Mouse (Mus musculus) hindbrain, embryonic 14.5 days (tissue): Measurements from ENCODE around the gene Rgn. TPM values are rescaled to one million over a fixed set of nuclear protein-coding genes. Genes with fewer than 3 reads are reported as not detected.
A peak's percentile ranks its signal among the peaks of the same experiment; 100 is the strongest.

ENCODE experiments used
- ATAC-seq: fragments of 200-750 bp; cut with Nextera tagmentation; 2 replicates; pipeline ENCODE4 v1.8.0; 2017; ENCODE audit warnings: moderate number of reproducible peaks, mild to moderate bottlenecking, moderate TSS enrichment, moderate library complexity; ENCODE audit not compliant: low FRiP score
- DNase-seq: peaks from one replicate; pipeline ENCODE4 v3.0.0-alpha.2; 2015; ENCODE audit warnings: low spot score
- H3K27ac ChIP-seq: fragments of 300-500 bp; sonication (generic); 2 replicates; pipeline ENCODE4 v1.5.1; 2014; ENCODE audit warnings: mild to moderate bottlenecking, moderate library complexity
- H3K27me3 ChIP-seq: fragments of 300-500 bp; sonication (generic); 2 replicates; pipeline ENCODE4 v1.6.1; 2014; ENCODE audit warnings: mild to moderate bottlenecking, low read length, mixed read lengths; ENCODE audit not compliant: control insufficient read depth, insufficient read depth
- H3K36me3 ChIP-seq: fragments of 300-500 bp; sonication (generic); replicated peaks from 2 replicates; pipeline ENCODE4 v1.6.1; 2014; ENCODE audit not compliant: control insufficient read depth, insufficient read depth
- H3K4me1 ChIP-seq: fragments of 300-500 bp; sonication (generic); replicated peaks from 2 replicates; pipeline ENCODE4 v1.6.1; 2014; ENCODE audit warnings: antibody characterized with exemption, low read length, mixed read lengths; ENCODE audit not compliant: control insufficient read depth, insufficient read depth
- H3K4me2 ChIP-seq: fragments of 300-500 bp; sonication (generic); replicated peaks from 2 replicates; pipeline ENCODE4 v1.6.1; 2014; ENCODE audit warnings: mild to moderate bottlenecking, moderate library complexity
- H3K4me3 ChIP-seq: fragments of 300-500 bp; sonication (generic); replicated peaks from 2 replicates; pipeline ENCODE4 v1.5.1; 2014; ENCODE audit warnings: mild to moderate bottlenecking, low read length
- H3K9ac ChIP-seq: fragments of 300-500 bp; sonication (generic); 2 replicates; pipeline ENCODE4 v1.6.1; 2014
- H3K9me3 ChIP-seq: fragments of 300-500 bp; sonication (generic); 2 replicates; pipeline ENCODE4 v1.6.1; 2016; ENCODE audit warnings: low read length; ENCODE audit not compliant: control insufficient read depth
- WGBS: fragments of 180-500 bp; shearing (Covaris S2); extraction: QIAGEN DNeasy Blood & Tissue Kit; methylation state at CpG from one replicate; pipeline ENCODE4 v1.1.7; 2014; 5-methylcytosine and 5-hydroxymethylcytosine counted together
- polyA plus RNA-seq: library from polyadenylated mRNA; unstranded; fragments of >200 nt; fragmentation: Nextera tagmentation; extraction: Ambion mirVana; gene quantifications from 2 replicates; pipeline ENCODE4 v1.2.1, GENCODE M21; 2014

Rgn gene
- polyA plus RNA-seq = 0.51 and 0.94 TPM in 2 replicates

GRCm38 (mm10) chrX:20549532-20549931, at the start of gene Rgn:
Gene Rgn, plus strand, starts transcription at chrX:20549787.
- ATAC-seq = no peak
- Histone ChIP-seq H3K9me3 (no peaks in the 10 kb centered on the region), H3K4me1 (no peaks in the 10 kb centered on the region), H3K27me3 (no peaks in the 10 kb centered on the region), H3K4me3 (peak within 1 kb of the TSS; percentile 33; the same call in 1 of the 2 replicates), H3K36me3 (no peaks in the 10 kb centered on the region), H3K9ac (no peak within 1 kb of the TSS), H3K4me2 (peak within 1 kb of the TSS; percentile 64), H3K27ac (no peak within 1 kb of the TSS)
- 79% methylated on average over 3 of the region's 3 CpGs for WGBS
- no peak for DNase-seq

- Histone ChIP-seq H3K27me3 (no peaks in the 10 kb centered on the region), H3K36me3 (peaks cover 28% of the 10 kb centered on the region), H3K9ac (no peak overlapping the region), H3K4me1 (no peaks in the 10 kb centered on the region), H3K4me2 (no peak overlapping the region), H3K9me3 (no peaks in the 10 kb centered on the region), H3K4me3 (no peak overlapping the region), H3K27ac (no peak overlapping the region)
- no peak for ATAC-seq
- 87% methylated on average over 7 of the region's 7 CpGs for WGBS
- DNase-seq = no peak
Observed at GRCm38 (mm10) chrX:20520290-20520939, 29.2 kb upstream of the Rgn start.

- Histone ChIP-seq H3K4me1 (no peaks in the 10 kb centered on the region), H3K4me2 (no peak overlapping the region), H3K9me3 (no peaks in the 10 kb centered on the region), H3K9ac (no peak overlapping the region), H3K4me3 (no peak overlapping the region), H3K36me3 (peaks cover 21% of the 10 kb centered on the region), H3K27me3 (no peaks in the 10 kb centered on the region), H3K27ac (no peak overlapping the region)
- DNase-seq (no peak), ATAC-seq (no peak)
Observed at GRCm38 (mm10) chrX:20521578-20521977, 28.0 kb upstream of the Rgn start.

- Histone ChIP-seq H3K27ac (no peak overlapping the region), H3K4me1 (no peaks in the 10 kb centered on the region), H3K9me3 (no peaks in the 10 kb centered on the region), H3K9ac (no peak overlapping the region), H3K36me3 (no peaks in the 10 kb centered on the region), H3K27me3 (no peaks in the 10 kb centered on the region), H3K4me3 (no peak overlapping the region), H3K4me2 (no peak overlapping the region)
- 60% methylated on average over 1 of the region's 1 CpGs for WGBS
- no peak for DNase-seq
- no peak for ATAC-seq
Observed at GRCm38 (mm10) chrX:20532621-20533020, 17.0 kb upstream of the Rgn start.

- Histone ChIP-seq H3K4me2 (no peak overlapping the region), H3K4me1 (no peaks in the 10 kb centered on the region), H3K27me3 (no peaks in the 10 kb centered on the region), H3K4me3 (no peak overlapping the region), H3K36me3 (no peaks in the 10 kb centered on the region), H3K9ac (no peak overlapping the region), H3K27ac (no peak overlapping the region), H3K9me3 (no peaks in the 10 kb centered on the region)
- 87% methylated on average over 3 of the region's 3 CpGs for WGBS
- no peak for DNase-seq
- ATAC-seq = no peak
Observed at GRCm38 (mm10) chrX:20543867-20544266, 5.7 kb upstream of the Rgn start.

GRCm38 (mm10) chrX:20547609-20548008, 2.0 kb upstream of the Rgn start:
- H3K4me1 ChIP-seq = no peaks in the 10 kb centered on the region
- H3K27me3 ChIP-seq = no peaks in the 10 kb centered on the region
- peak overlapping the region; percentile 33 for H3K4me3 ChIP-seq
- H3K9ac ChIP-seq = peak overlapping the region; percentile 60; the same call in 1 of the 2 replicates
- no peak overlapping the region for H3K27ac ChIP-seq
- ATAC-seq (no peak), DNase-seq (no peak)
- 68% methylated on average over 5 of the region's 5 CpGs for WGBS
- peak overlapping the region; percentile 64 for H3K4me2 ChIP-seq
- H3K36me3 ChIP-seq = no peaks in the 10 kb centered on the region
- no peaks in the 10 kb centered on the region for H3K9me3 ChIP-seq

- Histone ChIP-seq H3K27me3 (no peaks in the 10 kb centered on the region), H3K9ac (peak overlapping the region; percentile 60), H3K4me3 (peak overlapping the region; percentile 33), H3K4me2 (peak overlapping the region; percentile 64), H3K36me3 (no peaks in the 10 kb centered on the region), H3K4me1 (no peaks in the 10 kb centered on the region), H3K9me3 (no peaks in the 10 kb centered on the region), H3K27ac (no peak overlapping the region)
- DNase-seq (peak; percentile 23), ATAC-seq (peak; percentile 72)
- 20% methylated on average over 24 of the region's 24 CpGs for WGBS
Observed at GRCm38 (mm10) chrX:20548011-20548879, 1.3 kb upstream of the Rgn start.

- no peaks in the 10 kb centered on the region for H3K9me3 ChIP-seq
- no peak overlapping the region for H3K27ac ChIP-seq
- no peaks in the 10 kb centered on the region for H3K27me3 ChIP-seq
- 0 out of 2 replicates have a peak overlapping the region, but pooled peaks have one; percentile 33 for H3K4me3 ChIP-seq
- no peaks in the 10 kb centered on the region for H3K36me3 ChIP-seq
- H3K4me2 ChIP-seq = peak overlapping the region; percentile 64; the same call in 1 of the 2 replicates
- H3K9ac ChIP-seq = no peak overlapping the region
- H3K4me1 ChIP-seq = no peaks in the 10 kb centered on the region
- 58% methylated on average over 1 of the region's 1 CpGs for WGBS
- ATAC-seq (no peak), DNase-seq (no peak)
Observed at GRCm38 (mm10) chrX:20548880-20549440, 627 bp upstream of the Rgn start.

GRCm38 (mm10) chrX:20552199-20552598, 2.6 kb downstream of the Rgn start:
- no peaks in the 10 kb centered on the region for H3K4me1 ChIP-seq
- no peak overlapping the region for H3K27ac ChIP-seq
- H3K27me3 ChIP-seq = no peaks in the 10 kb centered on the region
- no peaks in the 10 kb centered on the region for H3K36me3 ChIP-seq
- no peak overlapping the region for H3K9ac ChIP-seq
- H3K4me3 ChIP-seq = no peak overlapping the region
- 86% methylated on average over 2 of the region's 2 CpGs for WGBS
- H3K4me2 ChIP-seq = no peak overlapping the region
- ATAC-seq = no peak
- no peaks in the 10 kb centered on the region for H3K9me3 ChIP-seq
- no peak for DNase-seq
